Mouse (Mus musculus) midbrain, embryonic 16.5 days (tissue): ENCODE results near the gene Itgae. TPM values are rescaled to one million over a fixed set of nuclear protein-coding genes. Genes with fewer than 3 reads are reported as not detected.

ENCODE experiments used
- ATAC-seq: fragments of 200-750 bp; cut with Nextera tagmentation; 2 replicates; pipeline ENCODE4 v1.8.0; 2017; ENCODE audit warnings: moderate TSS enrichment
- H3K27ac ChIP-seq: fragments of 300-500 bp; sonication (generic); 2 replicates; pipeline ENCODE4 v1.5.1; 2014; ENCODE audit warnings: mild to moderate bottlenecking, low read length, mixed read lengths
- H3K27me3 ChIP-seq: fragments of 300-500 bp; sonication (generic); 2 replicates; pipeline ENCODE4 v1.6.1; 2014; ENCODE audit warnings: low read depth, low read length, mixed read lengths; ENCODE audit not compliant: control insufficient read depth, insufficient read depth
- H3K36me3 ChIP-seq: fragments of 300-500 bp; sonication (generic); 2 replicates; pipeline ENCODE4 v1.6.1; 2014; ENCODE audit warnings: mild to moderate bottlenecking, low read length, moderate library complexity, mixed read lengths; ENCODE audit not compliant: control insufficient read depth, insufficient read depth
- H3K4me1 ChIP-seq: fragments of 300-500 bp; sonication (generic); 2 replicates; pipeline ENCODE4 v1.6.1; 2014; ENCODE audit warnings: mild to moderate bottlenecking, low read length, mixed read lengths; ENCODE audit not compliant: control insufficient read depth, insufficient read depth
- H3K4me2 ChIP-seq: fragments of 300-500 bp; sonication (generic); 2 replicates; pipeline ENCODE4 v1.6.1; 2014; ENCODE audit warnings: mild to moderate bottlenecking, low read length, mixed read lengths
- H3K4me3 ChIP-seq: fragments of 300-500 bp; sonication (generic); 2 replicates; pipeline ENCODE4 v1.5.1; 2014; ENCODE audit warnings: low read depth, mild to moderate bottlenecking, low read length, moderate library complexity, mixed read lengths
- H3K9ac ChIP-seq: fragments of 300-500 bp; sonication (generic); 2 replicates; pipeline ENCODE4 v1.6.1; 2014; ENCODE audit warnings: low read depth, low read length, mixed read lengths
- H3K9me3 ChIP-seq: fragments of 300-500 bp; sonication (generic); replicated peaks from 2 replicates; pipeline ENCODE4 v1.6.1; 2014; ENCODE audit warnings: mild to moderate bottlenecking, low read length, mixed read lengths; ENCODE audit not compliant: control insufficient read depth, poor library complexity, severe bottlenecking
- WGBS: fragments of 180-500 bp; shearing (Covaris S2); extraction: QIAGEN DNeasy Blood & Tissue Kit; methylation state at CpG from one replicate; pipeline ENCODE4 v1.1.7; 2014; 5-methylcytosine and 5-hydroxymethylcytosine counted together
- polyA plus RNA-seq: library from polyadenylated mRNA; unstranded; fragments of >200 nt; fragmentation: Nextera tagmentation; extraction: Ambion mirVana; gene quantifications from 2 replicates; pipeline ENCODE4 v1.2.1, GENCODE M21; 2015

Itgae gene
- polyA plus RNA-seq, 1 experiment from 2014 or later: 0.25 TPM

GRCm38 (mm10) chr11:73061413-73061812 is 29.0 kb upstream of the Itgae start:
- Histone ChIP-seq H3K9me3 (no peaks in the 10 kb centered on the region), H3K27ac (no peak overlapping the region), H3K9ac (no peak overlapping the region), H3K27me3 (no peaks in the 10 kb centered on the region), H3K36me3 (peaks cover 14% of the 10 kb centered on the region), H3K4me1 (no peaks in the 10 kb centered on the region), H3K4me2 (no peak overlapping the region), H3K4me3 (no peak overlapping the region)
- no peak for ATAC-seq
- WGBS: 94% methylated on average over 3 of the region's 3 CpGs

- 89% methylated on average over 3 of the region's 3 CpGs for WGBS
- no peak overlapping the region for H3K27ac ChIP-seq
- peaks cover 40% of the 10 kb centered on the region for H3K36me3 ChIP-seq
- H3K9ac ChIP-seq: no peak overlapping the region
- H3K9me3 ChIP-seq: no peaks in the 10 kb centered on the region
- H3K4me2 ChIP-seq: no peak overlapping the region
- ATAC-seq: no peak
- no peaks in the 10 kb centered on the region for H3K27me3 ChIP-seq
- no peaks in the 10 kb centered on the region for H3K4me1 ChIP-seq
- no peak overlapping the region for H3K4me3 ChIP-seq
These were observed 18.5 kb upstream of the Itgae start for GRCm38 (mm10) chr11:73071839-73072238.

DNA sequence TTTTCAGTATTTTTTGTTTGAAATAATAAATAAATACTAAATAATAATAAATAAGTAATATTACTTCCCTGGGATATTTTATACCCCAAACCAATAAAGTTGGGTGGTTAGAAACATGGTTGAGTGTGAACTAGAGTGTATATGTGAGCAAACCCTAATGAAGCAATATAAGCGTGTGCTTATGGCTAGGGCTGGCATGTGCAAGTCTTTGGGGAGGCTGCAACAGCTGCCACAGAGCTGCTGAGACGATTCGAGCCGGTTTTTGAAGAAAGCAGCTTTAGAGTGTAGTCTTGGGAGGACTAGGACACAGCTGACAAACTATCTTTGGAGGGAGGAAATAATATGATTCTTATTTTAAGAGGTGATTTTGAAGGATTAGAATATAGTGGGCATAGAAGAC is 14.1 kb upstream of the Itgae start:
- H3K4me3 ChIP-seq: no peak overlapping the region
- no peaks in the 10 kb centered on the region for H3K9me3 ChIP-seq
- H3K9ac ChIP-seq: no peak overlapping the region
- H3K4me1 ChIP-seq: no peaks in the 10 kb centered on the region
- no peak overlapping the region for H3K4me2 ChIP-seq
- H3K36me3 ChIP-seq: peaks cover 19% of the 10 kb centered on the region
- no peak for ATAC-seq
- no peak overlapping the region for H3K27ac ChIP-seq
- no peaks in the 10 kb centered on the region for H3K27me3 ChIP-seq
- 64% methylated on average over 4 of the region's 4 CpGs for WGBS

GRCm38 (mm10) chr11:73076733-73077132 is 13.7 kb upstream of the Itgae start:
- no peak overlapping the region for H3K9ac ChIP-seq
- no peaks in the 10 kb centered on the region for H3K27me3 ChIP-seq
- no peaks in the 10 kb centered on the region for H3K9me3 ChIP-seq
- H3K4me3 ChIP-seq: no peak overlapping the region
- H3K27ac ChIP-seq: no peak overlapping the region
- 70% methylated on average over 4 of the region's 4 CpGs for WGBS
- no peak overlapping the region for H3K4me2 ChIP-seq
- peaks cover 22% of the 10 kb centered on the region for H3K36me3 ChIP-seq
- H3K4me1 ChIP-seq: no peaks in the 10 kb centered on the region
- no peak for ATAC-seq

- 53% methylated on average over 6 of the region's 6 CpGs for WGBS
- H3K9ac ChIP-seq: no peak overlapping the region
- no peak overlapping the region for H3K4me3 ChIP-seq
- peaks cover 28% of the 10 kb centered on the region for H3K36me3 ChIP-seq
- no peak overlapping the region for H3K27ac ChIP-seq
- no peaks in the 10 kb centered on the region for H3K27me3 ChIP-seq
- H3K4me1 ChIP-seq: no peaks in the 10 kb centered on the region
- no peak overlapping the region for H3K4me2 ChIP-seq
- H3K9me3 ChIP-seq: no peaks in the 10 kb centered on the region
- no peak for ATAC-seq
These were observed 13.1 kb upstream of the Itgae start for GRCm38 (mm10) chr11:73077211-73077720.

DNA sequence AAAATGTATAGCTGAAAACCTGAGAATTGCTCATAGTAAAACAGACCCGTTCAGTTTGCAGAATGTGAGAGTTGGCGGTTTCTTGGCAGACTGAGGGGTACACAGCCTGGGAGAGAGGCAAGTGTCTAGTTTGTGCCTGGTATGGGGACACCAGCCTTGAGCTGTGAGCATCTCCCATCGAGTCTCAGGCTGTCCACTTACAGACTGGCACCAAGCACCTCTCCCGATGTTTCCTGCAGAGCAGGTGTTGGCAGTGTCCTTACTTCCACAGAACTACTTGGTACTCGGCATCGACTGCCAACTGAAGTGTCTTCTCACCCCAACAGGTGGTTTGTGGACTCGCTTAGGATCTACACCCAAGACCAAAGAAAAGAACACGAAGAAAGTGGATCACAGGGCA is 11.8 kb upstream of the Itgae start:
- Histone ChIP-seq H3K27me3 (no peaks in the 10 kb centered on the region), H3K36me3 (peaks cover 28% of the 10 kb centered on the region), H3K9me3 (no peaks in the 10 kb centered on the region), H3K9ac (no peak overlapping the region), H3K27ac (no peak overlapping the region), H3K4me1 (no peaks in the 10 kb centered on the region), H3K4me2 (no peak overlapping the region), H3K4me3 (no peak overlapping the region)
- ATAC-seq: no peak
- 93% methylated on average over 8 of the region's 8 CpGs for WGBS

- WGBS: 87% methylated on average over 3 of the region's 3 CpGs
- Histone ChIP-seq H3K4me1 (no peaks in the 10 kb centered on the region), H3K27ac (no peak overlapping the region), H3K36me3 (peaks cover 21% of the 10 kb centered on the region), H3K9me3 (no peaks in the 10 kb centered on the region), H3K4me3 (no peak overlapping the region), H3K27me3 (no peaks in the 10 kb centered on the region), H3K4me2 (no peak overlapping the region), H3K9ac (no peak overlapping the region)
- no peak for ATAC-seq
These were observed 10.1 kb upstream of the Itgae start for GRCm38 (mm10) chr11:73080306-73080705.

GRCm38 (mm10) chr11:73084303-73084702 is 6.1 kb upstream of the Itgae start:
- H3K9me3 ChIP-seq: no peaks in the 10 kb centered on the region
- WGBS: 84% methylated on average over 6 of the region's 6 CpGs
- H3K9ac ChIP-seq: no peak overlapping the region
- ATAC-seq: no peak
- no peak overlapping the region for H3K4me3 ChIP-seq
- no peak overlapping the region for H3K27ac ChIP-seq
- peaks cover 18% of the 10 kb centered on the region for H3K36me3 ChIP-seq
- H3K4me2 ChIP-seq: no peak overlapping the region
- no peaks in the 10 kb centered on the region for H3K4me1 ChIP-seq
- no peaks in the 10 kb centered on the region for H3K27me3 ChIP-seq

DNA sequence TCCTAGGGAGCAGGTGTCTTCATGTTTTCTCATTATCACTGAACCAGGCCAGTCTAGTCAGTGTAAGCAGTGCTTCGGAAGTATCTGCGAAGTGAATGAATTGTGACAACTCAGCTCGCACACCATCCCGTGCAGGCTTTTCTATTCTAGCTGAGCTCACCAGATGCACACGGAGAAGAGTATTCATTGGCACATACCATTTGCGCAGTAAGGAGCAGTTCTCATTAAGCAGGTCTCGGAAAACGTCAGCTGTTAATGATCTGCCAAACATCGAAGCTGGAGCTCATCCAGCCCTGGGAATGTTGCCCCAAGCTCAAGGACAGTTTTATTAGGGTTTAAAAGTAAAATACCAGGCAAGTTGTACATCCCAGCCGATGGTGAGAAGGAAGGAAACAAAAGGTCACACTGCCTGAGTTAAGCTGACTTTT is 5.6 kb upstream of the Itgae start:
- H3K27me3 ChIP-seq: no peaks in the 10 kb centered on the region
- peak overlapping the region; percentile 9; the same call in 1 of the 2 replicates for H3K27ac ChIP-seq
- no peak overlapping the region for H3K9ac ChIP-seq
- ATAC-seq: no peak
- 77% methylated on average over 10 of the region's 10 CpGs for WGBS
- H3K4me3 ChIP-seq: no peak overlapping the region
- H3K4me2 ChIP-seq: no peak overlapping the region
- H3K36me3 ChIP-seq: peaks cover 15% of the 10 kb centered on the region
- H3K4me1 ChIP-seq: no peaks in the 10 kb centered on the region
- no peaks in the 10 kb centered on the region for H3K9me3 ChIP-seq
